Mouse (Mus musculus): ENCODE measurements around the gene Ndufc2.
A peak's percentile ranks its signal among the peaks of the same experiment; 100 is the strongest.
"Not testable (repeated sequence)": the region's sequence is repeated elsewhere in the genome, so short reads cannot be mapped to it uniquely, and the experiment has no call there.

The Ndufc2 gene

DNA sequence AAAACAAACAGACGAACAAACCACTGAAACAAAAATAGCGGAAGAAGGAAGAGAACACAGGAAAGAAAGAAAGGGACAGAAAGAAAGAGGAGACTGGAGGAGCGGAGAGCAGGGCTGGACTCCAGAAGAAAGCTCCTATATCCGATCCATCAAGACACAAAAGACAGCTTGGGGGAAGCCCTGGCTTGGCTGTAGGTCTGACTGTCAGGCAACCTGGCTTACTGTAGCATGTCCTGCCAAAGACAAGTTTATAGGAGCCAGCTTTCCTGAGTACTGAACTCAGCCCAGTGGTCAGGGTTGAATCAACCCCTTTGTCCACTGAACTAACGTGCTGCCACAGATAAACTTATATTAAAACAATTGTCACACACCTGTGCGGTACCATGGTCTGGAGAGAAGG is 27.5 kb downstream of the Ndufc2 start:
- no peak for DNase-seq (ENCODE audit: low spot score)

- no peak for DNase-seq (ENCODE audit: low spot score)
Measured at GRCm38 (mm10) chr7:97427778-97428420, 28.1 kb downstream of the Ndufc2 start.

GRCm38 (mm10) chr7:97429705-97430104 is 29.9 kb downstream of the Ndufc2 start:
- no peak for DNase-seq (ENCODE audit: low spot score)

DNA sequence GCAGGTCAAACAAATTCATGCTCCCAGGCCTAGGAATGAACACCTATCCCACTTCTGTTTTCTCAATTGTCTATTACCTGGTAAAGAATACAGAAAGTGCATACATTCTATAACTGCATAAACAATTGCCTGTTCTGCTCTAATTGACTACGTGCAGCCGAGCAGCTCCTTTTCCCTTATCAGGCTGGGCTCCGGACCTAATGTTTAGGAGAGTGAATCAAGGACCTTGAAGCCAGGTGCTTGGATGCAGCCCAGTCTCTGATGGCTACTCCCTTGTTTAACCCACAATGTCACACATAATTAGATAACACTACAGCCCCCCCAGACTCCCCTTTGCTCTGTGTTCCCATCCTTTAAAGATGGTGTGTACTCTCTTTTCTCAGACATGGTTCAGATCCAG is 33.7 kb downstream of the Ndufc2 start:
- not testable (repeated sequence) for DNase-seq (ENCODE audit: low spot score)

- DNase-seq (ENCODE audit: low spot score): no peak
Measured at GRCm38 (mm10) chr7:97434517-97434916, 34.7 kb downstream of the Ndufc2 start.

DNA sequence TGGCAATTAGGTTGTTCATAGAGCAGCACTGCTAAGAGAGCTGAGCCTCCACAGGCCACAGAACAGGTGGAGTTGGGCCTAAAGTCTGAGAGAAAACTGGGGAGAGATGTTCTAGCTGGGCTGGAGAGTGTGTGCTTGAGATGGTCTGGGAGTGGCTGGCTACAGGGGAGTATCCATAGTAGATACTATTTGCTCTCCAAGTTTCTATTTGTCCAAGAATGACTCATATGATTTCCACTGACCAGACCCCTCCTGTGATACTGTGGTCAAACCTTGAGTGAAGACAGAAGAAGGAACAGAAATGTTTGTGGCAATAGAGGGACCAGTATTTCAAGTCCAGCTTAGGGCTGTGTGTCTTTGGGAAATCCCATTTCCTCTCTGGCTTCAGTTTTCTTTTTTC is 39.2 kb downstream of the Ndufc2 start:
- no peak for DNase-seq (ENCODE audit: low spot score)

DNA sequence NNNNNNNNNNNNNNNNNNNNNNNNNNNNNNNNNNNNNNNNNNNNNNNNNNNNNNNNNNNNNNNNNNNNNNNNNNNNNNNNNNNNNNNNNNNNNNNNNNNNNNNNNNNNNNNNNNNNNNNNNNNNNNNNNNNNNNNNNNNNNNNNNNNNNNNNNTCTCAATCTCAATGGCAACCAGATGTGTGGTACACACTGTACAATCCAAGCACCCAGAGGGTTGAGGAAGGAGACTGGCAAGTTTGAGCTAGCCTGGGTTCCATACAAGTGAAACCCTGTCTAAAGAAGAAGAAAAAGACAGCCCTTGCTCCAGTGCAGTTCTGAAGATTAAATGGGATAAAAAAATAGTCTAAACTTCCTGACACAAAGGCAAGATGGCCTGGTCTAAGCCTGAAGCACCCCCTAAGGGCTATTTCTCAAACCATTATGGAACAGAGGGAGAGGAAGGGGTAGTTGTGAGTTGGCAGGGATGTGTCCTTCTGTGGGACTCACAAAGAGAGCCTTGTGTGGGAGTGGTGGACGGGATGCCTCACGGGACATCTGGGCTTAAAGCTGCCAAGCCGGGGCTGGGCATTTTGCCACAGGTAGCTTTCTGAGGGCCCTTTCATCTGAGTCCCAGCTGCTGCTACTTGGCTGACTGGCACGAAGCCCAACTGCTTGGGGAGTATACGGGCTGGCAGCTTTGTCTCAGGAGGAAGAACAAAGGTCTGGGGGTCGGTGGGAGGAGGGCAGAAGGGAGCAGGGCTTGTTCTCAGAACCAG is 46.5 kb downstream of the Ndufc2 start:
- DNase-seq (ENCODE audit: low spot score): peak; percentile 37

- no peak for DNase-seq (ENCODE audit: low spot score)
Measured at GRCm38 (mm10) chr7:97447050-97447531, 47.3 kb downstream of the Ndufc2 start.

- DNase-seq (ENCODE audit: low spot score): not testable (repeated sequence)
Measured at GRCm38 (mm10) chr7:97451023-97451422, 51.2 kb downstream of the Ndufc2 start, which contains the start of gene Kctd14. TSS of gene Kctd14 (plus strand) at chr7:97451323.

GRCm38 (mm10) chr7:97452196-97452595 is 52.4 kb downstream of the Ndufc2 start:
- DNase-seq (ENCODE audit: low spot score): no peak

DNA sequence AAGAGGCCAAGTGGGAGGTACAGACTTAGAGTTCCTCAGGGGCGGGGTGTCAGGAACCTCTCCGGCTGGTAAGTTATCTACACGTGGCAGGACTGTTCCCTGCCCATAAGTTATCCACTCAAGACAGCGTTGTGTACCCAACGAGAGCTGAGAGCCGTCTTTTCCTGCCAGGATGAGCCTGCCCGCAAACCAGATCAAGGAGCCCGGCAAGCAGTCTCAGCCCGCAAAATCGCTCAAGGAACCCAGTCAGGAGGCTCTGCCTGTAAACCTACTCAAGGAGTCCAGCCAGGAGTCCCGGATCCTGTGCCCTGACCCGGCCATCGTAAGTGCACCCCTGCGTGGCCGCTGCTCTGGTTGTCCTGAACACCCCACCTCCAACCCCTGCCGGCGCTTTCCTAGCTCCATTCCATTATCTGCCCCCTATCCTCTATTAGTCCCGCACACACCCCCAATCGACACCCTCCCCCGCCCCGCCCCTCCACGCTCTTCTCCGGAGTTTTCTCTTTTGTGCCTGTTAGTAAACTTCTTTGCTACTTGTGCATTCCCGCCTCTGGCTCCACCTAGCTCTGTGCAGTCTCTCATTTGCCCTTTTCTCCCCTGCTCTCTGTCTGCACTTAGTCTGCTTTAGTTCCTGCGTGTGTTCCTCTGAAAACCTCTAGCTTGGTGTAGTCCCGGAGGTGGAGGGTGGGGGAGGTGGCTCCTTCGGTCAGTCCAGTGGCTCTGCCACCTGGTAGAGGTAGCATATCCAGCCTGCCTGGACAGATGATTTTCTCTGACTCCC is 53.5 kb downstream of the Ndufc2 start:
- no peak for DNase-seq (ENCODE audit: low spot score)

DNA sequence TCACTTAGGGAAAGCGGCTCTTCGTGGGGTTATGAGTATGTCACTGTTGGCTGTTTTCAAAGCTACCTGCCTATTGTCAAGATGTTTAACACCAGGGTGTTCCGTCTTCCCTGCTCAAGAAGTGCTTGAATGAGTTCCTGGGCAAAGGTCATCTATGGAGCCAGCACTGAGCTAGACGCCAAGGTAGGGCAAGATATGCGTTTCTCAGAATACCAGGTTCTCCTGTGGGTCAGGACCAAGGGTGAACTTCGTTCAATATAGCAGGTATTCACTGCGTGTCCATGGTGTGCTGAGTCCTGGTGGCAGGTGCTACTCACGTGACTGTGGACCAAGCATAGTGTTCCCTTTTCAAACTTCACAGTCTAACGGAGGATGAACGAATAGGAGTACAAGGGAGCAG is 55.0 kb downstream of the Ndufc2 start:
- no peak for DNase-seq (ENCODE audit: low spot score)

DNA sequence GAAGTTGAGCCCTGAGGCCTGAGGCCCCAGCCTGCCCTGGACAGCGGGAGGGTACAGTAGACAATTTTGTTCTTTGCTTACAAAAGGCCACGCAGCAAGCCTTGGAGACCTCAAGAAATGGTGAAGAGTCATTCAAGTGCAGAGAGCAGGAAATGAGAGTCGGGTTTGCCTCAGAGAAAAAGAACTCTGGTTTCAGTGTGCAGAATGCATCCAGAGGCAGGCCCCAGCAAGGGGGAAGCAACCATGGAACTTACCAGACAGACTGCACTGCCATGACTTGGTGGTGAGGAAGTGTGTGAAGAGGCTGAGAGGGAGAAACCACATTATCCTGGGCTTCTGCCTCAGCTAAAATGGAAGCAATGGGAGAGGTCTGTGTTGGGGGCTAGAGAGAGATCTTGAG is 55.8 kb downstream of the Ndufc2 start:
- DNase-seq (ENCODE audit: low spot score): no peak
